Mouse (Mus musculus): ENCODE data around the gene Acad12.
A peak's percentile ranks its signal among the peaks of the same experiment; 100 is the strongest.
"Not testable (repeated sequence)": the region's sequence is repeated elsewhere in the genome, so short reads cannot be mapped to it uniquely, and the experiment has no call there.

Acad12 gene

DNA sequence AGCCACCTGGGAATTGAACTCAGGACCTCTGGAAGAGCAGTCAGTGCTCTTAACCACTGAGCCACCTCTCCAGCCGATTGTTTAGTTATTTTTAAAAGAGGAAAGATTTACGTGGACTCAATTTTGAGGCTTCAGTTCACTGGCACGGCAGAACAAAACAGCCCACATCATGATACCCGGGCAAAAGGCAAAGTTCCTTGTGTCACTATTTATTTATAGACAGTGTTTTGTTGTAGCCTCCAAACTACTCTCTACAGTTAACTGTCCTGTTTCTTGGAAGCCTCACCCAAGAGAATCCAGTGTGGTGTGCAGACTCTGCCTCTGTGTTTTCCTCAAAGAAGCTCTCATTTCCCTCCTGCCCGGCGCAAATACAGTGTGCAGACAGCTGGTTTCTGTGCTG, 6.7 kb downstream of the Acad12 start:
- no peak for DNase-seq (ENCODE audit: low read depth in 1 of 2, low spot score in 2 of 2)

DNA sequence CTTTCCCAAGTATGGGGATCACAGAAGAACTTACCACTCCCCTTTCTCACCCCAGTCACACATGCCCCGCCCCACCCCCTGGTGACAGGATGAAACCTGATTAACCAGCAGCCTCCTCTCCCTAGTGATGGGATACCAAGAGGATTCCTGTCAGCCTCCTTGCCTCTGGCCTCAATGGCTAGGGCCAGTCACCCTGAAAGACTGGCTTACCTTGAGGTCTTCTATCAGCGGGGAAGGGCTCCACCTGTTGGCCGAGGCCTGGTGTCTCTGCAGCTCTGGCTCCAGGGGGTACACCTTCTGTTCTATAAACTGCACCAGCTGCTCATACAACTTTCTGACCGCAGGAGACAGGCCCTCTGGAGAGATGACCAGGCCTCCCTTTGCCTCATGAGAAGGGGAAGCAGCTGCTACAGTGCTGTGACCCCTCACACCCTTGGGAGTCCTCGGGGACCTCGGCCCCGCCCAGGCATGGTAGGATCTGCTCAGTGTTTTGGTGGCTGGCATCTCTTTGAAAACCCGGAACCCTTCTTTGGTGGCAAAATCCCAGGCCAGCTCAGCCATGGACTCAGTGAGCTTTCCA, 9.1 kb downstream of the Acad12 start:
- DNase-seq (ENCODE audit: low read depth in 1 of 2, low spot score in 2 of 2): not testable (repeated sequence)

DNA sequence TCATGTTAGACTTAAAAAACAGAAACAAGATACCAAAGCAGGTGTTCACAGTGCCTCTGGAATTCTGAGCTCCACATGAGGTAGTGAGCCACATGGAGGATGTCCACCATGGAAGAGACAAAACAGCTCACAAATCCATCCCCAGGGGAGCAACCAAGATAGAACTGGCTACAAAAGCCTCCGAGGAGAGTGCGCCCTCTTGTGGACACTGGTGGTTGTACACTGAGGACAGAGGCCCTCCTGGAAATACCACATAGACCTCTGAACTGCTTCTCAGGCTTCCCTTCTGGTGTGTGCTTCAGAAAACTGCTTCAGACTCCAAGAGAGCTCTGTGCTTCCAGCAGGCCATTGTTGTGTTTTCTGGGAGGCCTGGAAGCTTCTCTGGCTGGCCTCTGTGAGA, 12.6 kb downstream of the Acad12 start:
- DNase-seq (ENCODE audit: low read depth in 1 of 2, low spot score in 2 of 2): peak in 1 of 2 experiments; percentile 68

GRCm38 (mm10) chr5:121603815-121604214, 14.9 kb downstream of the Acad12 start:
- DNase-seq (ENCODE audit: low read depth in 1 of 2, low spot score in 2 of 2): not testable (repeated sequence)

- peak in 1 of 2 experiments; percentile 75 for DNase-seq (ENCODE audit: low read depth in 1 of 2, low spot score in 2 of 2)
Observed at GRCm38 (mm10) chr5:121601547-121602299, 17.0 kb downstream of the Acad12 start.

DNA sequence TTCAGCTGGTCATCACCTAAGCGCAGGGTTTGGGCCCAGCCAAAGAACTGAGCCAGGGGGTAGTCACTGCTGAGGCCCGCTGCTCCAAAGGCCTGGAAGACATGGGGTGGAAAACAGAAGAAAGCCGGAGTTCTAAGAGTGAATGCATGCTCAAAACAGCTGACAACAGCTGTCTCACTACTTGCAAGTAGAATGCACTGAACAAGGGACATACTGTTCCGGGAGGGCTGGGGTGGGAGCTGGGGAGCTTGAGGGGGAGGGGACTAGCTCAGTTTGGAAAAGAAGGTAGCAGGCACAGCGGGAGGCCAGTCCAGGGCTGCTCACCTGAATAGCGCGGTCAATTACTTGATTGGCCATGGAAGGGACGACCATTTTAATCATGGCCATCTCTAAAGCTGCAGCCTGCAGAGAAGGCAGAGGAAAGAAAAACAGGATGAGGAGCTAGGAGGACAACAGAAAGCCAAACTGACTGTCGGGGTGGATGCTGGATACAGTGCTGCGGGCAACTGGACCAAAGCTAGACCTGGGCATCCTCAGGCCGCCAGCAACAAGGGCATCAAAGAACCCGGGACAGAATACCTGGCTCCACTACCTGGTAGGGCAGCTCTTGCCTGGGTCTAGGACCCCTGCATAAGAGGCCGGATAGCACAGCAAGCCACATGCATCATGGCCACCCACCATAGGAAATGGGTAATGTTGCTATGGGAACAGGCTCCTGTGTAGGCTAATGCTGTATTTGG, 19.7 kb downstream of the Acad12 start:
- DNase-seq (ENCODE audit: low read depth in 1 of 2, low spot score in 2 of 2): no peak

- no peak for DNase-seq (ENCODE audit: low read depth in 1 of 2, low spot score in 2 of 2)
Observed at GRCm38 (mm10) chr5:121597991-121598537, 20.7 kb downstream of the Acad12 start.

- DNase-seq (ENCODE audit: low read depth in 1 of 2, low spot score in 2 of 2): no peak
Observed at GRCm38 (mm10) chr5:121597332-121597731, 21.4 kb downstream of the Acad12 start.

DNA sequence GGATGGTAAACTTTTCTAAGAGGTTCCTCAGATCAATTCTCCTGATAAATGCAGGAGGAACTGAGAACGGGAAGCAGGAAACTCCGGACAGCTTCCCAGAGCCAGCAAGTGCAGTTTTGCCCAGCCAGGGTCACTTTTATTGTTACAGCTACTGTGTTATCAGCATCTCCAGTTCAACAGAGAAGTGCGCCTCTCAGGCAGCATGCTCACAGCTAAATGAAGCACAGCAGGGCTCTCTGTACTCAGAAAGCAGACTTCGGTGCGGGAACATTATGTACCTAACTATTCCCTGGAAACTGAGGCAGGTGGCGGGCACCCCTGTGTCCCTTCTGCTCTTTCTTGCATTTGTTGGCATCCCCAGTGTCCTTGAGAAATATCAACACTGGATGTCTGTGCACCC, 22.5 kb downstream of the Acad12 start:
- DNase-seq (ENCODE audit: low read depth in 1 of 2, low spot score in 2 of 2): no peak

DNA sequence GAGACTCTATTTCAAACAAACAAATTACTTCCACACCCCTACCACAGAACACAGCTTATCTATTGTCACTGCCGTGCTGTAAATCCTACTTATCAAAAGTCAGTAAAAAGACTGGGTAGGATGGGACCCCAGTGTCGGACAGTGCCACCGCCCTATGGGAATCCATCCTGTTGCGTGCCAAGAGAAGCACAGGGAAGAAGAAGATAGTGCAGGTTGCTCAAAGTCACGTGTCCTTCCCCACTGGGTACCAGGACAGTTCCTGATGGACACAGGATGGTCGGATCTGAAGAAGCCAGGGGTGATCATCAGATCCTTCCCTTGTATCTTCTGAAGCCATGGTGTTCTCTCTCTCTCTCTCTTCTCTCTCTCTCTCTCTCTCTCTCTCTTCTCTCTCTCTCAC, 23.0 kb downstream of the Acad12 start:
- no peak for DNase-seq (ENCODE audit: low read depth in 1 of 2, low spot score in 2 of 2)

GRCm38 (mm10) chr5:121594714-121595313, 23.9 kb downstream of the Acad12 start:
- no peak for DNase-seq (ENCODE audit: low read depth in 1 of 2, low spot score in 2 of 2)

DNA sequence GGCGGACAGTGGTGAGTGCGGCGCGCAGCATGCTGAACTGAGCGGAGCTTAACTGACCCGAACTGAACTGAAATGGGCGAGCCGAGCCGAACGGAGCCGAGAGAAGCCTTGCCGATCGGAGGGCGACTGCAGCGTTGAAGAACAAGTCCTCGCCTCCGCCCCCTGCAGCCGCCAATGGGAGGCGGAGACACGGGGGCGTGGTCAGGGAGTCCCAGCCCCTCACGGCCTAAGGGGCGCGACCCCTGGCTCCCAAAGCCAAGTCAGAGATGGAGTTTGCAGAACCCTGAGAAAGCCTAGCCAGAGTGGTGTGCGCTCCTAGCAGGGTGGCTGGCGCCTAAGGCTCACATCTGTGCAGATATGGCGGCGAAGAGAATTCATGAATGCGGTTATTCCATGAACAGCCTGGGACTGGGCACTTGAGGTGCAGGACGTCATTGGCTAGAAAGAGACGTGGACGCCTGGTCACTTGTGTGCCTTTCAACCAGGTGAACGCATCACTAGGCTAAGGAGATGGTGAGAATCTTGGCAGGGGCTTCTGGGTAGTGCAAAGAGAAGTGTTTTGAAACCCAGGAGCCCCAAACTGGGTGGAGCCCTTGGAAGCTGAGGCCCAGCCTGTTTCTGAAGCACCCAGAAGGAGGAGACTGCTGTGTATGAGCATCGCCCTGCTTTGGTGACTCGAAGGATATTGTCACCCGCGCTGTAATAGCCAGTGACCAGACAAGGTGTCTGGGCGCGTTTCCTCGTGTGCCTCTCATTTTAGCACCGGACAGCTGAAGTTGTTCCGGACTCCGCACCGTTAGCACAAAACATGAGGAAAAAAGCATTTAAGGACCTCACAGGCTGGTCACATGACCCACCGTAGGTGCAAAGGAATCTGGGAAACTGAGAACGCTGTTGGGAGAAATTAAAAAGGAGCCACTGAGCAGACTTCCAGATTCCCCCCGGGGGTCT, 25.0 kb downstream of the Acad12 start, which contains the start of gene Aldh2:
Gene Aldh2 (minus strand): TSS at position 374 of the 951 bp plus-strand sequence.
- DNase-seq (ENCODE audit: low read depth in 1 of 2, low spot score in 2 of 2): peak; percentile 24 to 41

DNA sequence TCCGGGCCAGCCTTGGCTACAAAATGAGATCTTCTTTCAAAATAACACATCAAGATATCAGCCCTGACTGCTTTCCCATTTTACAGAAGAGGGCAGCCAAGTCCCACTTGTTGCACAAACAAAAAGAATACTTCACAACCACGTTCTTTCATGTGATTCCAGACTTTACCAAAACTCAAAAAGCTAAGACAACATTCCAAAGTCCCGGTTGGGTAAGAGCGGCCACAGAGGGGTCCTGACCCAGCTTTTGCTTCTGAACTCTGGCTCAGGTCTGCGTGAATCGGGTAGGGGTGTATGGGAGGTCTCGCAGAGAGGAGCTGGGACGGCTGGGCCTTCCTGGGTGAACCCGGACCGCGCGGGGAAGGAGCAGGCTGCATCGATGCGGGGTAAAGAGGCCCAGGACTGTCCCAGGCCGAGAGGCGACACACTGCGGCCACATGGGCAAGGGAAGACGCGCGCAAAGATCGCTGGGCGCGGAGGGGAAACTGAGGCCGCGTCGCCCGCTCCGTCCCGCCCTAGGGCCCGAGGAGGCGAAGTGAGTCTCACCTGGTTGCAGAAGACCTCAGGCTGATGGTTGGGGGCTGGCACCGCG, 25.8 kb downstream of the Acad12 start:
- DNase-seq (ENCODE audit: low read depth in 1 of 2, low spot score in 2 of 2): no peak

DNA sequence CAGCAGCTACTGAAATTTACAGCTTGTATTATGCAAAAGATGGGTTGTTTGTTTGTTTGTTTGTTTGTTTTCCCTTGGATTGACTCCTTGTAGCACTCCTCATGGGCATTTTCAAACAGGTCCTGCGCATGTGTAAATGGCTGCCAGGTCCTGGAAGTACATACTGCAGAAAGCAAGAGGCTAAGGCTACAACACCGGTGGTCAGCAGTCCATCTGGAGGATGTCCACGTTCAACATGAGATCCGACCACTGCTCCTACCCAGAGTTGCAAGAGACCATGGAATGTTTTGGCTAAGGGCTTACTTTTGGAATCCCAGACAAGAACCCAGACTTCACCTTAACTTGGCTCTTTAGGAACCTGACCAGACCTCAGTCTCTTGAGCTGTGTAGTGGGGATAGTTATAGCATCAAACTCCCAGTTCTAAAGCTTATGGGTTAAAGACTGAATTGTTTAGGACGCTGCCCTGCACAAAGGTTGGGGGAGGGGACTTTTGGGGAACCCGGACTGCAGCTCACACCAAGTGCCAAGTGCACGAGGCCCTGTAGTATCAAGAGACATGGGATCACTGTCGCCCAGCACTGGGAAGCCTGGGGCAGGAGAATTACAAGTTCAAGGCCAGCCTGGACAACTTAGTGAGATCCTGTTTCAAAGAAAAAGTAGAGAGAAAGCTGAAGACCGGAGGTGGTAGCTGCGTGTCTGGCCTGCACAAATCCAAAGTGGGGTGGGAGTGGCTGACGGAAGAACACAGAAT, 26.5 kb downstream of the Acad12 start:
- no peak for DNase-seq (ENCODE audit: low read depth in 1 of 2, low spot score in 2 of 2)

DNA sequence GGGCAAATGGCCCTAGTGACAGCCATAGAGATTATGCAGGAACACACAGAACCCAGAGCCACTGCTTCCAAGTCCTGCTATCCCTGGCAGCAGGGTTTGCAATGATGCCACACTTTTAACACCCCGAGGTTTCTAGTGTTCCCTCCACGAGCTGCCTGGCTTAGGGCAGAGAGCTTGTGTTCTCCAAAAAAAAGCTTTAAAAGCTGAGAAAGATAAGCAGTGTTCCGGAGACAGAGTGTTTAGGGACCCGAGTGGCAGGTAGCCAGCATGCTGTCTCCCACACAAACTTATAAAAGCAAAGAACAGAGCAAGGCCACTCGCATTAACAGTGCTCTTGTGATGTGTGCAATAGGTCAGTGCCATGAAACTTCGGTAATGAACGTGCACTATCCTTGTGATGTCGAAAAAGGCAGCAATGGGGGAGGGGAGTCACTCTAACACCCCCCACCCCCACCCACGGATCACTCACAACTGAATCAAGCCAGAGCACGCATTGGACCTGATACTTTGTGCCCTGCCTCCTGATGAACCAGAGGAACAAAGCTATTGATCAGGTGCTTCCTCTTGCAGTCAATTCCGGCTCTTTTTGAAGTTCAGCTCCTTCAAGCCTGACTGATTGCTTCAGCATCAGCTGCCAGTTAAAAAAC, 27.2 kb downstream of the Acad12 start:
- no peak for DNase-seq (ENCODE audit: low read depth in 1 of 2, low spot score in 2 of 2)

GRCm38 (mm10) chr5:121589928-121590327, 28.8 kb downstream of the Acad12 start:
- DNase-seq (ENCODE audit: low read depth in 1 of 2, low spot score in 2 of 2): no peak

- no peak for DNase-seq (ENCODE audit: low read depth in 1 of 2, low spot score in 2 of 2)
Observed at GRCm38 (mm10) chr5:121586400-121587039, 32.2 kb downstream of the Acad12 start.

DNA sequence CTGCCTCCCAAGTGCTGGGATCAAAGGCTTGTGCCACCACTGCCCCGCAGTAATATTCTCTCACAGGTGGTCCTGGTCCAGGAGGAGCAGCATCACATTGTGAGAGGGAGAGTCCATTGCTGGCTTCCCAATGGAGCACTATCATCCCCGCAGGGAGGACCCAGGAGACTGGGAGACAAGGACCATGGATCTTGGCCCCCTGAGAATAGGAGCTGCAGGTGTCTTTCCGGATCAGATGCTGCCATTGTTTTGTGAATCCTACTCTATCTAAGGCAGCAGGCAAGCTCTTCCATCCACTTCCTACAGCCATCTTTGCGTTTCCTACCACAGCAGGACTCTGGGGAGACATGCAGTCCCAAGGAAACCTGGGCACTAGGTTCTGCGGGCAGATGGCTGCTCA, 33.0 kb downstream of the Acad12 start:
- no peak for DNase-seq (ENCODE audit: low read depth in 1 of 2, low spot score in 2 of 2)
